Mouse (Mus musculus) limb, embryonic 12.5 days (tissue): ENCODE data around the gene Tm9sf2. TPM values are rescaled to one million over a fixed set of nuclear protein-coding genes. Genes with fewer than 3 reads are reported as not detected.
"Not testable (repeated sequence)": the region's sequence is repeated elsewhere in the genome, so short reads cannot be mapped to it uniquely, and the experiment has no call there.

Source experiments
- ATAC-seq: fragments of 200-750 bp; cut with Nextera tagmentation; 2 replicates; pipeline ENCODE4 v1.8.0; 2017; ENCODE audit warnings: low read depth, moderate TSS enrichment; ENCODE audit not compliant: insufficient number of reproducible peaks, insufficient read depth, low FRiP score, low TSS enrichment
- H3K27ac ChIP-seq: fragments of 300-500 bp; sonication (generic); 2 replicates; pipeline ENCODE4 v1.5.1; 2016; ENCODE audit warnings: mild to moderate bottlenecking, moderate library complexity
- H3K27me3 ChIP-seq: fragments of 300-500 bp; sonication (generic); 2 replicates; pipeline ENCODE4 v1.6.1; 2016; ENCODE audit warnings: mild to moderate bottlenecking, moderate library complexity
- H3K36me3 ChIP-seq: fragments of 300-500 bp; sonication (generic); 2 replicates; pipeline ENCODE4 v1.6.1; 2016; ENCODE audit warnings: mild to moderate bottlenecking, moderate library complexity
- H3K4me1 ChIP-seq: fragments of 300-500 bp; sonication (generic); replicated peaks from 2 replicates; pipeline ENCODE4 v1.6.1; 2016
- H3K4me2 ChIP-seq: fragments of 300-500 bp; sonication (generic); 2 replicates; pipeline ENCODE4 v1.6.1; 2016; ENCODE audit warnings: mild to moderate bottlenecking, moderate library complexity
- H3K4me3 ChIP-seq: fragments of 300-500 bp; sonication (generic); replicated peaks from 2 replicates; pipeline ENCODE4 v1.5.1; 2016; ENCODE audit warnings: mild to moderate bottlenecking
- H3K9ac ChIP-seq: fragments of 300-500 bp; sonication (generic); replicated peaks from 2 replicates; pipeline ENCODE4 v1.6.1; 2016; ENCODE audit warnings: mild to moderate bottlenecking, moderate library complexity
- H3K9me3 ChIP-seq: fragments of 300-500 bp; sonication (generic); 2 replicates; pipeline ENCODE4 v1.6.1; 2016; ENCODE audit warnings: mild to moderate bottlenecking, moderate library complexity
- WGBS: fragments of 180-500 bp; shearing (Covaris S2); methylation state at CpG from one replicate; pipeline ENCODE4 v1.1.7; 2016; 5-methylcytosine and 5-hydroxymethylcytosine counted together
- polyA plus RNA-seq: library from polyadenylated mRNA; unstranded; fragments of >200 nt; fragmentation: Nextera tagmentation; extraction: Ambion mirVana; gene quantifications from 2 replicates; pipeline ENCODE4 v1.2.1, GENCODE M21; 2016

The Tm9sf2 gene
- 124 and 132 TPM in 2 replicates for polyA plus RNA-seq

DNA sequence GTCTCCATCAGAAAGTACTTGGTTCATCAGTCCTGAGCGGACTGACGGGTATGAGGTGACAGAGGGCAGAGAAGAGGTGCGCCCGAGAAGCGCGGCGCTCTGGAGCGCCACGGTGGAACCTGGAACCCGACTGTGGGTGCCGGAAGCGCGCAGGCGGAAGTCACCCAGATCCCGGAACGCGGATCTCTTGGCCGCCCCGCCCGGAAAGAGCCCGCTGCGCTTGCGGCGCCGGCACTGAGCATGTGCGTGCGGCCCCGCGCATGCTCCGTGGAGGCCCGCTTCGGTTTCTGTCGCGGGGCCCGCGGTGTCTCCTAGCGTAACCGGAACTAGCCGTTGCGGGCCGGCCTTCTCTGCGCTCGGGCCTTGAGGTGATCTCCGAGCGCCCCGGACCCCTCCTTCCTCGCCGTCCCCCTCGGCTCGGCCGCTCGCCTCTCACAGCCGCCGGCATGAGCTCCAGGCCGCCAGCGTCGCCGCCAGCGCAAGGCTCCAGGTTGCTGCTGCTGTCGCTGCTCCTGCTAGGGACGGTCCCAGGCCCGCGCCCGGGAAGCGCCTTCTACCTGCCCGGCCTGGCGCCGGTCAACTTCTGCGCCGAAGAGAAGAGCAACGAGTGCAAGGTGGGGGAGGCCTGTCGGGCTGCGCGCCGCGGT lies at the start of gene Tm9sf2:
Gene Tm9sf2, plus strand, starts transcription at position 217 of the 647 bp plus-strand sequence.
- Histone ChIP-seq H3K9me3 (no peaks in the 10 kb centered on the region), H3K27me3 (no peaks in the 10 kb centered on the region), H3K4me1 (peaks cover 19% of the 10 kb centered on the region), H3K4me2 (peak within 1 kb of the TSS; percentile 80), H3K4me3 (peak within 1 kb of the TSS; percentile 78), H3K27ac (peak within 1 kb of the TSS; percentile 95), H3K36me3 (peaks cover 12% of the 10 kb centered on the region), H3K9ac (peak within 1 kb of the TSS; percentile 85)
- WGBS = under 1% methylated on average over 76 of the region's 76 CpGs
- ATAC-seq = peak; percentile 84

GRCm38 (mm10) chr14:122057941-122058346 lies 48.9 kb upstream of the Tm9sf2 start:
- H3K4me2 ChIP-seq = no peak overlapping the region
- no peaks in the 10 kb centered on the region for H3K9me3 ChIP-seq
- WGBS = 29% methylated on average over 2 of the region's 2 CpGs
- ATAC-seq = no peak
- no peak overlapping the region for H3K27ac ChIP-seq
- no peaks in the 10 kb centered on the region for H3K36me3 ChIP-seq
- H3K27me3 ChIP-seq = no peaks in the 10 kb centered on the region
- H3K9ac ChIP-seq = no peak overlapping the region
- H3K4me1 ChIP-seq = no peaks in the 10 kb centered on the region
- no peak overlapping the region for H3K4me3 ChIP-seq

DNA sequence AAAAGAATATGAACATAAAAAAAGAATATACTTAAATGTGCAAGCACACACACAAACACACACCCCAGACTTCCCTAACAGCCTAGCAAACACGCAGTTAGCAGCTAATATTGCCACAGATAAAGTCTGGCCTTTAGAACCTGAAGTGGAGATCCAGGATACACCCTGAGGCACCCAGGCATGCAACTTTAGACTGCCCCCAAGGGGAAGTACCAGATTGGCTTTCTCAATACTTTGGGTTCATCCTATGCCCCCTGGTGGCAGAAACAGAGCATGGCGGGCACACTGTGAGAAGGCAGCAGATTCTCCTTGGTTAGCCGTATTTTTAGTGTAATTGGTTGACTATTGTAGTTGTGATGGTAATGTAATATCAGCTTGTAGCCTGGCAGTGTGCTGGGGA lies 46.2 kb upstream of the Tm9sf2 start:
- Histone ChIP-seq H3K4me2 (no peak overlapping the region), H3K4me1 (no peaks in the 10 kb centered on the region), H3K27ac (no peak overlapping the region), H3K27me3 (no peaks in the 10 kb centered on the region), H3K36me3 (no peaks in the 10 kb centered on the region), H3K9me3 (no peaks in the 10 kb centered on the region), H3K9ac (no peak overlapping the region), H3K4me3 (no peak overlapping the region)
- no peak for ATAC-seq
- WGBS = 6% methylated on average over 3 of the region's 3 CpGs

DNA sequence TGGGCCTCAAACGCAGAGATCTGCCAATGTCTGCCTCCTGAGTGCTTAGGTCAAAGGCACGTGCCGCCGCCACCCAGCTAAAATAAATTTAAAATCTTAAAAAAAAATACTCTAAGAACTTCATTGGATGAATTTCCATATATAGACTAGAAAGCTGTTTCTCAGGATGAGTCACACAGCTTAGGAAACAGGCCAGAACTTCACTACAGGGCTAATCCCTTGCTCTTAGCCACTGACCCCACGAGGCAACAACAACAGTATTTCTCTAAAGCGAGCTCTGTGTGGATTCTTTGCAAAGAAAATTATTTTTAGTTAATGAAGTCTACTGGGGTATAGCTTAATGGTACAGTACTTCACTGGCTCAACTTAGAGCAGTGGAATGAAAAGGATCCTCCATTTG lies 45.5 kb upstream of the Tm9sf2 start:
- Histone ChIP-seq H3K4me1 (no peaks in the 10 kb centered on the region), H3K27me3 (no peaks in the 10 kb centered on the region; the same call in 1 of the 2 replicates), H3K36me3 (no peaks in the 10 kb centered on the region), H3K9me3 (no peaks in the 10 kb centered on the region), H3K27ac (no peak overlapping the region), H3K9ac (no peak overlapping the region), H3K4me3 (no peak overlapping the region), H3K4me2 (no peak overlapping the region)
- ATAC-seq = no peak
- WGBS = 85% methylated on average over 6 of the region's 6 CpGs

DNA sequence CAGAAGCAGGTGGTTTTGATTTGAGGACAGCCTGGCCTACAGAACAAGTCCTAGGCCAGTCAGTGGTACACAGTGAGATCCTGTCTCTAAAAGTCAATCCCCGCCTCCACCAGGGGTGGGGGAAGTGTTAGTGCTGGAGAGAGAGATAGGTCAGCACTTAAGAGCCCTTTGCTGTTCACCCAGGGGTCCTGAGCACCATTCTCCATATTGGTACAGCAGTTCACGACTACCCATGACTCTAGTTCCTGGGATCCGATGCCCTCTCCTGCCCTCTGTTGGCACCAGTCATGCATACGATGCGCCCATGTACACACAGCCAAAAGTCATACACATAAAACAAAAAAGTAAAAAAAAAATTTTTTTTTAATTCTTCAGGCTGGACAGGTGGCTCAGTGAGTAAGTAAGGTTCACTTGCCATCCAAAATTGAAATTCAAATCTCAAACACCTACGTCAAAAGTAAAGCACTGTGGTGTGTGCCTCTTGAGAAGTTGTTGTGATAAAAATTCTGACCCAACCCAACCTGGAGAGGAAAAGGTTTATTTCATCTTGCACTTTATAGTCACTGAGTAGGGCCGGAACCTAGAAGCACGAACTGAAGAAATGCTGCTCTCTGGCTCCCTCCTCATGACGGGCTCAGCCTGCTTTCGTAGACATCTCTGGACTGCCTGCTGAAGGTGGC lies 44.3 kb upstream of the Tm9sf2 start:
- no peak overlapping the region for H3K4me2 ChIP-seq
- no peaks in the 10 kb centered on the region for H3K4me1 ChIP-seq
- 79% methylated on average over 10 of the region's 10 CpGs for WGBS
- ATAC-seq = no peak
- H3K36me3 ChIP-seq = no peaks in the 10 kb centered on the region
- no peaks in the 10 kb centered on the region for H3K9me3 ChIP-seq
- H3K27ac ChIP-seq = no peak overlapping the region
- no peaks in the 10 kb centered on the region; the same call in 1 of the 2 replicates for H3K27me3 ChIP-seq
- no peak overlapping the region for H3K4me3 ChIP-seq
- no peak overlapping the region for H3K9ac ChIP-seq

- no peak overlapping the region for H3K27ac ChIP-seq
- H3K9ac ChIP-seq = no peak overlapping the region
- no peaks in the 10 kb centered on the region; the same call in 1 of the 2 replicates for H3K27me3 ChIP-seq
- no peak for ATAC-seq
- no peaks in the 10 kb centered on the region for H3K9me3 ChIP-seq
- no peak overlapping the region for H3K4me2 ChIP-seq
- no peak overlapping the region for H3K4me3 ChIP-seq
- H3K4me1 ChIP-seq = no peaks in the 10 kb centered on the region
- no peaks in the 10 kb centered on the region for H3K36me3 ChIP-seq
- 79% methylated on average over 5 of the region's 5 CpGs for WGBS
These were observed 43.2 kb upstream of the Tm9sf2 start for GRCm38 (mm10) chr14:122063599-122063998.

DNA sequence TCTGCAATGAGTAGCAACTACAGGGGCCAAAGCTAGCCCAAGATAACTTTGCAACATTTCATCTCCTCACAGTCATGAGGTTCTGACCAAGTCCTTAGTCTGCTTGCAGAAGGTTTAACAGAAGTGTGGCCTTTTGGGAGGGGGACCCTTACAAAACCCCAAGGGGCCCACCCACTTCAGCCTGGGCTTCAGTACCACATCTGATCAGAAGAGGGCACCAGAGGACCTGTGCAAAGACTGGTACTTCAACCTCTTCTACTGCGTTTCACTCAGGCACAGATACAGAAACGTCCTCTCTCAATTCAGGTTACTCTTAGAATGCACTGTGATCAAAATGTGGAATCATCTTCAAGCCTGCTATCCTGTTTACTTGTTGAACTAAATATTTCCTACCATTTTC lies 42.3 kb upstream of the Tm9sf2 start:
- Histone ChIP-seq H3K27ac (no peak overlapping the region), H3K36me3 (no peaks in the 10 kb centered on the region), H3K9ac (no peak overlapping the region), H3K9me3 (no peaks in the 10 kb centered on the region), H3K4me1 (no peaks in the 10 kb centered on the region), H3K27me3 (no peaks in the 10 kb centered on the region; the same call in 1 of the 2 replicates), H3K4me3 (no peak overlapping the region), H3K4me2 (no peak overlapping the region)
- WGBS = 5% methylated on average over 2 of the region's 2 CpGs
- ATAC-seq = no peak

DNA sequence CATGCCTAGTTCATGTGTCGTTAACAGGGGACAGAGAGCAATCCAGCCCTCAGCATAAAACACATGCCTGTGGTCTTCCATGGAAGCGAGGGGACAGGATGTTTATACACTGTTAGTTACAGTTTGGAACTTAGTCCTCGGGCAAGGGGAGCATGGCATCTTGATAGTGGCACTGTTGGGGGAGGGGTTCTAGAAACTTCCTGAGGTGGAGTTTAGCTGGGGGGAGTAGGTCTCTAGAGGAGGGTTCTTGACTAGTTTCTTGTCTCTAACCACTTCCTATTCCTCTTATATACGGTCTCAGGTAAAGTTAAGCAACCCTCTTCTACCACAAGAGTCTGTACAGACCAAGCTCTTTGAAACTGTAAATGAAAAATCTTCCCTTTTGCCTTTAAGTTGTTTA lies 40.6 kb upstream of the Tm9sf2 start:
- no peak overlapping the region for H3K4me2 ChIP-seq
- ATAC-seq = no peak
- WGBS = 67% methylated on average over 4 of the region's 4 CpGs

GRCm38 (mm10) chr14:122068036-122068435 lies 38.8 kb upstream of the Tm9sf2 start:
- H3K4me2 ChIP-seq, H3K4me1 ChIP-seq, H3K4me3 ChIP-seq, H3K9ac ChIP-seq, H3K9me3 ChIP-seq, H3K27me3 ChIP-seq, H3K36me3 ChIP-seq, H3K27ac ChIP-seq, ATAC-seq: not testable (repeated sequence)
- 81% methylated on average over 3 of the region's 3 CpGs for WGBS

More for the DNA sequence above, 40.6 kb upstream of the Tm9sf2 start:
- Histone ChIP-seq H3K9me3 (no peaks in the 10 kb centered on the region), H3K36me3 (no peaks in the 10 kb centered on the region), H3K4me1 (no peaks in the 10 kb centered on the region), H3K4me3 (no peak overlapping the region), H3K27me3 (no peaks in the 10 kb centered on the region; the same call in 1 of the 2 replicates), H3K9ac (no peak overlapping the region), H3K27ac (no peak overlapping the region)

DNA sequence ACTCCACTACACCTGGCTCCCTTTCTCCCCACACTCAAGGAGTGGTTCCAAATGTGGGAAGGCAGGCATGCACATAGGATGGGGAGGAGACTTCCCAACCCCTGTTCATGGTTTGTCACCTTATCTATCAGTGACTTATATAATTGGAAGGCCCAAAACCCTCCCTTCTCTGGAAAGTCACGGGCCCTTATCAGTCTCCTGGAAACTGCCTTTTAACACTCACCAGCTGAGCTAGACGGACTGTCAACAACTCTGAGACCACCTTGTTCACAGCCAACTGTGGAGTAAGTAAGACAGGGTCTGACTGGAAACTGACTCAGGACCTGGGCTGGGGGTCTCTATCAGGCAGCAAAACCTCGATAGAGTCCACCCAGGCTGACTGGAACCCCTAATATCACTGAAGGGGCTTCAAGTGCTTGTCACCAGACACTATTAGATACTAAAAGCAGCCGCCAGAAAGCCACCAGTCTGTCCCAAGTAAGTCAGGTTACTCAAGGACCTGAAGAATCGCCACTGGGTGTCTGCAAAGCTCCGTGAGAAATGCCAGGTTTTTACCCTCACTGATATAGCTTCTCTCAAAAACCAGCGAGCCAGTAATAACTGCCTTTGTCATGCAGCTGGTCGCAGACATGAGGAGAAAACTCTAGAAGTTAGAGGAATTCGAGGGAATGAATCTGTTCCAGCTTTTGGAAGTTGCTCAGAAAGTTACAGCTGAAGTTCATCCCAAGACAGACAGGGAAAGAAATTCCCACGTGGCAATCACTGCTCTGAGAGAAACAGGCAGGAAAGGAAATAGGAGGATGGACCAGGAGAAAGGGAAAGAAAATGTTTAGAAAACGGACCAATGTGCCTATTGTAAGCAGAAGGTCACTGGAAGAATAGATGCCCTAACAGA lies 37.8 kb upstream of the Tm9sf2 start:
- Histone ChIP-seq H3K9me3 (no peaks in the 10 kb centered on the region), H3K4me3 (no peak overlapping the region), H3K36me3 (no peaks in the 10 kb centered on the region), H3K4me2 (no peak overlapping the region), H3K27me3 (no peaks in the 10 kb centered on the region; the same call in 1 of the 2 replicates), H3K27ac (no peak overlapping the region), H3K9ac (no peak overlapping the region), H3K4me1 (no peaks in the 10 kb centered on the region)
- ATAC-seq = no peak
- WGBS = 66% methylated on average over 11 of the region's 11 CpGs

GRCm38 (mm10) chr14:122069948-122070347 lies 36.9 kb upstream of the Tm9sf2 start:
- no peaks in the 10 kb centered on the region for H3K36me3 ChIP-seq
- WGBS = 72% methylated on average over 3 of the region's 3 CpGs
- no peak overlapping the region for H3K9ac ChIP-seq
- no peaks in the 10 kb centered on the region; the same call in 1 of the 2 replicates for H3K27me3 ChIP-seq
- H3K27ac ChIP-seq = no peak overlapping the region
- H3K9me3 ChIP-seq = no peaks in the 10 kb centered on the region
- no peak overlapping the region for H3K4me3 ChIP-seq
- no peaks in the 10 kb centered on the region for H3K4me1 ChIP-seq
- ATAC-seq = no peak
- no peak overlapping the region for H3K4me2 ChIP-seq
